Mouse (Mus musculus) liver, adult 2 months (tissue): ENCODE measurements around the gene Inpp4b.

Experiments
- CTCF ChIP-seq: fragments of 200-500 bp; IDR thresholded peaks from 2 replicates; pipeline ENCODE4 v1.5.1; 2011; ENCODE audit warnings: low read depth, low read length, control low read depth
- POLR2A ChIP-seq: fragments of 200-500 bp; IDR thresholded peaks from 2 replicates; pipeline ENCODE4 v1.6.1; 2011; ENCODE audit warnings: low read length, control low read depth; ENCODE audit not compliant: insufficient read depth; ENCODE audit errors: extremely low read depth

DNA sequence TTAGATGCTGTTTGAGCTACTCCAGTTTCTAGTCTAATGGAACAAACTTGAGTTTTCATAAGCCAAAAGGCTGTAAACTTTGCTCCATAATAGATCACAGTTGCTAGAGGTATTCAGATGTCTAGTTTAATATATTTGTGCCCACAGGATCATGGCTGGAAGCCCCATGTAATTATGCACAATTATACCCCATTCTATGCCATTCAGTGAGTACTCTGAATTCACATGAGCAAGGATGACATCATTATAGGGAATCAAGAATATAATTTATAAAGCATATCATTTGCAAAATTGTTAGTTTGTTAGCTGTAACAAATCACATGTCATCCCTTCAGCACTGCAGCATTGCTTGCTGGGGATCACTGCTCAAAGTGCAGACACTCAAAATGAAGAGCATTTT lies 736.9 kb downstream of the Inpp4b start:
- TF ChIP-seq CTCF (no peak), POLR2A (no peak)
